Mouse (Mus musculus): ENCODE results near the gene Cdon.

DNA sequence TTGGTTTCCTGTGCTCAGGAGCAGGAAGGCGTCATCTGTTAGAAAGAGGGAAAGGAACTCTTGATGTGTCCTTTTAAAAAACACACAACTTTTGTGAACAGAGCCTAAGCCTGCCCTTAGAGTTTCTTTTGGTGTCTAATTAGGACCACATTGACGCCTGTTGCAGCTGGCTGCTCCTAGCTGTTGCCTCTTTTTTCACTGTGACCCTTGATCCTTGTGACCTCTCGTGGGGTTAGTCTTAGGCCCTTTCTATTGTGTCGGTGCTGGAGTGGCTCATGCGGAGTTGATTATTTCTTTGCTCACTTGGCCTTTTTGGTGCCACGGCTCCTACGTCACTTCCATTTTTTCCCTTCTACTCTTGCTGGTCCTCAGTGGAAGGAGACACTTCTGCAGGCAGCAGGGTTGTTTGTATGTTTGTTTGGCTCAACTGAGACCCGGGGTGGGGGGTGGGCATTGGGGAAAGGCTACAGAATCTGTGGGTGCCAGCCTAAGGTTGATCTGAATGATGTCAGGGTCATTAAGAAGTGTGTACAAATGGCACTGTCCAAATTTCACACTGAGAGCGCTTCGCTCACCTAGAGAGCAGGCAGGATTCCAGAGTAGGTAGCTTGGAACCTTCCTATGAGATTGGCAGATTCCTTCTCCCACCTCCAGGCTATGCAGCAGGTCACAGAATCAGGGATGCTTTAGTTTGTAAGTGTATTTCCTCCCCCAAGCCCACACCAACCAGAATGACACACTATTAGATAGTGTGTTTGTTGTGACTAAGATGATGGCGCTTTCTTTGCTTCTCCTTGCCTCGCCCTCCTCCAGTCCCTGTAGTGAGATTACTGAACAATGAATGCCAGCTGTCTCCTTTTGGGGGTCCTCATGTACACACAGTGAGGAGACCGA is 22.9 kb downstream of the Cdon start:
- TF ChIP-seq CTCF (IDR thresholded peaks at IDR 0.05; ENCODE audit: low read depth, low read length) (no peak), POLR2A (IDR thresholded peaks at IDR 0.05; ENCODE audit: borderline replicate concordance, low read depth, low read length) (no peak)

Data from bone marrow macrophage, adult 2 months (primary cell).